Mouse (Mus musculus): Measurements from ENCODE around the gene Pax6. TPM values are rescaled to one million over a fixed set of nuclear protein-coding genes. Genes with fewer than 3 reads are reported as not detected.

The Pax6 gene
- polyA plus RNA-seq, 1 experiment from 2014 or later: 0.63 TPM

DNA sequence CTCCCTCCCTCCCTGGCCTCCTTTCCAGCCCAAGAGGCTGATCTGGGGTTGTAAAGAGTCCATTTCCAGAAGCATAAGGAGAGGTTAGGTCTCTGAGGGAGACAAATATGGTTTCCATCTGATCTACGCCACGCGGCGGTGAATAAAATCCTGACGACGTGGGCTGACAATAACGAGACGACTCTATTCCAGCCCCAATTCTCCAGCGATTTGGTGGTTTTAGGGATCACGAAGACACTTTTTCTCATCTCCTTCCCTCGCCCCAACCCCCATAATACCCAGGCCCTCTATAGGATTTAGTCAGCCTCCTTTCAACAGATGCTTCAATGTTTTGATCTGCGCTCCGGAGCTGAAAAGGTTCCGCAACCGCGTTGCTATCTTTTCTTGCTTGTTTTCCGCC, 19.3 kb downstream of the Pax6 start:
- TF ChIP-seq EP300 (optimal IDR thresholded peaks at IDR 0.05) (no peak), CTCF (IDR thresholded peaks at IDR 0.05; ENCODE audit: low read depth) (no peak)
- Histone ChIP-seq H3K9ac (ENCODE audit: low read length) (no peak overlapping the region), H3K4me3 (ENCODE audit: low read depth, low read length) (peak overlapping the region; percentile 6), H3K4me1 (replicated peaks; ENCODE audit: control insufficient read depth, insufficient read depth) (no peaks in the 10 kb centered on the region), H3K27me3 (ENCODE audit: control insufficient read depth, insufficient read depth, low read length) (peaks cover 27% of the 10 kb centered on the region), H3K4me2 (replicated peaks; ENCODE audit: low read depth) (peak overlapping the region; percentile 18), H3K9me3 (ENCODE audit: control insufficient read depth, low read length) (no peaks in the 10 kb centered on the region), H3K27ac (replicated peaks) (no peak overlapping the region), H3K36me3 (ENCODE audit: control insufficient read depth, insufficient read depth, low read length) (no peaks in the 10 kb centered on the region)
- ATAC-seq (ENCODE audit: low FRiP score, low TSS enrichment): no peak
- DNase-seq (ENCODE audit: low spot score): no peak
- WGBS: 4% methylated on average over 17 of the region's 17 CpGs

DNA sequence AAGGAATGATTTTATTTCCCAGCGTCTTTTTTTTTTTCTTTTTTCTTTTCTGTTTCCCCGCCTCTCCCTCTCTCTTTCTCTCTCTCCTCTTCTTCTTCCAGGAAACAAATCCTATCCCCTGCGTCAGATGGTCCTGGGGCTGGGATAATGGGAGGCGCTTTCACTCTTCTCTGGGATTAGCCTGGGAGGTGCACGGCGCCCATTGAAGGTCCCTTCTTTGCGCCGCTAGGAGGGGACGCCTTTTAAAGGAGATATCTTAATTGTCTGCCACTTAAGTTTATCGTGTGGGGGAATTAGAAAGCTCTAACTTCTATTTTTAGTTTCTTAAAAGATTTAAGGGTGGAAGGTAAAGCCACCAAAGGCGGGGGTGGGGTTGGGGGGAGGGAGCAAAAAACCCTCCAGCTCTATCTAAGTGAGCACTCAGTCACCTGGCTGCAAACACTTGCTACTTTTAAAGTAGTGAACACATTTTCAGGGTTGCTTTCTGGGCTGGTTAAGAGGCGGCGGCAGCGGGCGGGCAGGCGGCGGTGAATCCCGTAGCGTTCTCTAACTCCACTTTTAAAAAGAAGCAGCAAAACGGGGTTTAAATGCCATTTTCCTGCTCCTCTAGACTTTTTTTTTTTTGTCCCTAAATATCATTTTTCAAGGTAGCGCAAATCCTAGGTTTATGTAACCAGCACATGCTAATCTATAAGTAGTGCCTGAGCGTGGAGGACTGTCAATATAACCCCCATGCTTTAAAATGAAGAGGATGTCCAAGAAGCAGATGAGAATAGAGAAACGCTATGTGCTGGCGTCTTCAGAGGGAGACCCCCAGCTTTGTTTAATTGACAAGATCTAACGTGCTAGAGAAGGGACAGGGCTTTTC, 20.0 kb downstream of the Pax6 start:
- Histone ChIP-seq H3K4me2 (replicated peaks; ENCODE audit: low read depth) (peak overlapping the region; percentile 18), H3K27me3 (ENCODE audit: control insufficient read depth, insufficient read depth, low read length) (peaks cover 25% of the 10 kb centered on the region), H3K9ac (ENCODE audit: low read length) (no peak overlapping the region), H3K27ac (replicated peaks) (no peak overlapping the region), H3K36me3 (ENCODE audit: control insufficient read depth, insufficient read depth, low read length) (no peaks in the 10 kb centered on the region), H3K4me1 (replicated peaks; ENCODE audit: control insufficient read depth, insufficient read depth) (no peaks in the 10 kb centered on the region), H3K4me3 (ENCODE audit: low read depth, low read length) (peak overlapping the region; percentile 6), H3K9me3 (ENCODE audit: control insufficient read depth, low read length) (no peaks in the 10 kb centered on the region)
- DNase-seq (ENCODE audit: low spot score): no peak
- ATAC-seq (ENCODE audit: low FRiP score, low TSS enrichment): no peak
- WGBS: 3% methylated on average over 25 of the region's 25 CpGs
- TF ChIP-seq CTCF (IDR thresholded peaks at IDR 0.05; ENCODE audit: low read depth) (no peak), EP300 (optimal IDR thresholded peaks at IDR 0.05) (no peak)

DNA sequence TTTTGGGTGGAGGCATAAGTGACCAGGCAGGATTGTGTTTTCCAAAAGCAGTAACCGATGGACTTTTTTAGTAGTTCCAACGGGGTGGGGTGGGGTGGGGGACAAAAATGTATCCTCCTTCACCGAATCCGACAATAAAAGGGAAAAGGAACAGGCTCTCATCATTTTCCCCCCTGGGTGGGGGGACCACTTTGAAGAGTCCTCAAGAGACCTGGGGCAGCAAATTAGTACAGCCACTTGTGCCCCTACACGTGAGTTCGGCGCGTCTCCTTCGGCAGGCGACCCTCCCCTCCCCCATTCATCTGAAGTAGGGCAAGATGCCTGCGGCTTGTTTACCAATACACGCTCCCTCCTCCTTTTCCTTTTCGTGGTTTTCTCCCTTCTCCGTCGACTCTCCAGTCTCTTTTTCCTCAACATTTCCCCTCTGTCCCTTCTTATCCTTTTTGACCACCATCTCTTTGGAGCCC, 20.6 kb downstream of the Pax6 start:
- no peaks in the 10 kb centered on the region for H3K9me3 ChIP-seq (ENCODE audit: control insufficient read depth, low read length)
- 4% methylated on average over 15 of the region's 15 CpGs for WGBS
- DNase-seq (ENCODE audit: low spot score) (no peak), ATAC-seq (ENCODE audit: low FRiP score, low TSS enrichment) (no peak)
- no peaks in the 10 kb centered on the region for H3K36me3 ChIP-seq (ENCODE audit: control insufficient read depth, insufficient read depth, low read length)
- H3K4me3 ChIP-seq (ENCODE audit: low read depth, low read length): no peak overlapping the region
- H3K9ac ChIP-seq (ENCODE audit: low read length): no peak overlapping the region
- H3K27ac ChIP-seq (replicated peaks): no peak overlapping the region
- peaks cover 25% of the 10 kb centered on the region for H3K27me3 ChIP-seq (ENCODE audit: control insufficient read depth, insufficient read depth, low read length)
- TF ChIP-seq EP300 (optimal IDR thresholded peaks at IDR 0.05) (no peak), CTCF (IDR thresholded peaks at IDR 0.05; ENCODE audit: low read depth) (no peak)
- no peaks in the 10 kb centered on the region for H3K4me1 ChIP-seq (replicated peaks; ENCODE audit: control insufficient read depth, insufficient read depth)
- no peak overlapping the region for H3K4me2 ChIP-seq (replicated peaks; ENCODE audit: low read depth)

DNA sequence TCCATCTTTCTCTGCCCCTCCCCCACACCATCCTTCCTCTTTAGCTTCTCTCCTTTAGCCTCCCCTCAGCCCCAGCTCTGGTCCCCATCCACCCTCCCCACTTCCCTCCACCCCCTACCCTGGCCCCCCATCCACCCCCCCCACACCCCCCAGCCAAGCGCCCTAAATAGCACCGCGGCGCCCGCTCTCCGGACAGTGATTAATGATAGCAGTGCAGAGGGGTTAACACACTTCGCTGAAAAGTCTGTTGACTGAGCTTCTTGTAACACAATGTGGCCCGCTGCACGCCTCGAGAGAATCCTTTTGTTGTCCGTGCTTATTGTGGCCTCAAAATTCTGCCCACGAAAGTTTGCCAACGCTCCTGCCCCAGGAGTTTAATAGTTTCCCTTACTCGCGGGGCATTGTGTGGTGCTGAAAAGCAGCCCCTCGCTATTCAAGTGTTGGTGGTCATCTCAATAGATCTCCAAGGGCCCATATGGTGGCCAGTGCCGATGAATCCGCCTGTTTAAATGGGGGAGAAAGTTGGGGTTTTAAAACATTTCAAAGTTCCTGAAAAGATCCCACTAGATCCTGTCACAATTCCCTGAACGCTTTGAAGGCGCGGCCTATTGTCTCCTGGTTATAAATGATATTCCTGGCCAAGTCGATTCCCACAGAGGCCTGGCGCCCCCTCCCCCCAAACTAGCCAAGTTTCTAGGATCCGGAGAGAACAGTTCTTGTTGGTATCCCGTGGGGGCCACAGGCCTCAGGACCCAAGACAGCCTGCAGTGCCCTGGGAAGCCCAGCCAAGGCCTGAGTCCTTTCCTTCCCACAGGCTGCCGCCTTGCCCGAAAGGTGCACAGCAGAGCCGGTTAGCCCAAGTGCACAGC, 21.3 kb downstream of the Pax6 start:
- Histone ChIP-seq H3K27ac (replicated peaks) (no peak overlapping the region), H3K36me3 (ENCODE audit: control insufficient read depth, insufficient read depth, low read length) (no peaks in the 10 kb centered on the region), H3K4me3 (ENCODE audit: low read depth, low read length) (no peak overlapping the region), H3K27me3 (ENCODE audit: control insufficient read depth, insufficient read depth, low read length) (peaks cover 25% of the 10 kb centered on the region), H3K9ac (ENCODE audit: low read length) (no peak overlapping the region), H3K4me1 (replicated peaks; ENCODE audit: control insufficient read depth, insufficient read depth) (no peaks in the 10 kb centered on the region), H3K4me2 (replicated peaks; ENCODE audit: low read depth) (no peak overlapping the region), H3K9me3 (ENCODE audit: control insufficient read depth, low read length) (no peaks in the 10 kb centered on the region)
- ATAC-seq (ENCODE audit: low FRiP score, low TSS enrichment) (no peak), DNase-seq (ENCODE audit: low spot score) (no peak)
- 9% methylated on average over 28 of the region's 28 CpGs for WGBS
- no peak for TF ChIP-seq EP300 (optimal IDR thresholded peaks at IDR 0.05)
- TF ChIP-seq CTCF (IDR thresholded peaks at IDR 0.05; ENCODE audit: low read depth): no peak

DNA sequence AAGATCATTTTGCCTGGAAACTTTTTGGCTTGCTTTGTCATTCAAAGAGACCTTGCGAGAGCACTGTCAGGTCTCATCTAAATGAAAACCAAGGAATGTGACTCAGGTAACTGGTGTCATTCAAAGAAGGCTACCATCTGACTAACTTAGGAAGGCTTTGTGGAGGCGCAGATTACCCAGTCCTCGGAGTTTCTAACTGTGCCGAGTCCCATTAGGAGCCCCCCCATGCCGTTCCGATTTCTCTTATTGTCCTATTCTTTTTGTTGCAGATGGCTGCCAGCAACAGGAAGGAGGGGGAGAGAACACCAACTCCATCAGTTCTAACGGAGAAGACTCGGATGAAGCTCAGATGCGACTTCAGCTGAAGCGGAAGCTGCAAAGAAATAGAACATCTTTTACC, 22.6 kb downstream of the Pax6 start:
- H3K4me2 ChIP-seq (replicated peaks; ENCODE audit: low read depth): no peak overlapping the region
- WGBS: 12% methylated on average over 10 of the region's 10 CpGs
- no peak for ATAC-seq (ENCODE audit: low FRiP score, low TSS enrichment)

More for the DNA sequence above, 22.6 kb downstream of the Pax6 start:
- no peak overlapping the region for H3K27ac ChIP-seq (replicated peaks)
- H3K9me3 ChIP-seq (ENCODE audit: control insufficient read depth, low read length): no peaks in the 10 kb centered on the region
- DNase-seq (ENCODE audit: low spot score): no peak
- H3K4me1 ChIP-seq (replicated peaks; ENCODE audit: control insufficient read depth, insufficient read depth): no peaks in the 10 kb centered on the region
- H3K4me3 ChIP-seq (ENCODE audit: low read depth, low read length): no peak overlapping the region
- H3K27me3 ChIP-seq (ENCODE audit: control insufficient read depth, insufficient read depth, low read length): peaks cover 25% of the 10 kb centered on the region
- H3K36me3 ChIP-seq (ENCODE audit: control insufficient read depth, insufficient read depth, low read length): no peaks in the 10 kb centered on the region
- TF ChIP-seq EP300 (optimal IDR thresholded peaks at IDR 0.05): no peak
- no peak for TF ChIP-seq CTCF (IDR thresholded peaks at IDR 0.05; ENCODE audit: low read depth)
- no peak overlapping the region for H3K9ac ChIP-seq (ENCODE audit: low read length)
